Comparison of ENCODE assay signal across 11 mouse cellular contexts in genomic region chr12:104679121-104679818, GRCm38 (mm10).
DNase-seq lines count a peak whose midpoint lies in the region; ATAC-seq and TF ChIP-seq lines count a peak whose summit lies in the region.
"Had no signal": no experiment of that assay in that cellular context is flagged by ENCODE, and none has a peak within 500 bp of the region (broad histone marks: within the 10 kb centered on the region; RNA-seq: fewer than 3 reads in every experiment).

No protein-coding gene starts in this region.

- no peaks in the 10 kb centered on the region for H3K36me3 ChIP-seq in stomach, embryonic 14.5 days (ENCODE audit: control insufficient read depth, insufficient read depth, low read length)
- H3K36me3 ChIP-seq in stomach, postnatal 0 days (ENCODE audit: control insufficient read depth, insufficient read depth, low read length), result no peaks in the 10 kb centered on the region
- H3K36me3 ChIP-seq in hindbrain, embryonic 11.5 days (ENCODE audit: control insufficient read depth, insufficient read depth, low read length), result no peaks in the 10 kb centered on the region
- H3K36me3 ChIP-seq in limb, embryonic 15.5 days, result no peaks in the 10 kb centered on the region
- no peaks in the 10 kb centered on the region for H3K36me3 ChIP-seq in heart, embryonic 10.5 days

- intact Hi-C loops in left cerebral cortex, postnatal 36 days (cut with DNase I), result no loop called here

- H3K4me1 ChIP-seq in stomach, embryonic 14.5 days (ENCODE audit: control insufficient read depth, insufficient read depth, low read length), result peaks cover 5% of the 10 kb centered on the region; the same call in 1 of the 2 replicates
- H3K4me1 ChIP-seq in stomach, postnatal 0 days (replicated peaks; ENCODE audit: control insufficient read depth, insufficient read depth), result no peaks in the 10 kb centered on the region
- peaks cover 7% of the 10 kb centered on the region; the same call in 1 of the 2 replicates for H3K4me1 ChIP-seq in hindbrain, embryonic 11.5 days (replicated peaks; ENCODE audit: control insufficient read depth, insufficient read depth, low read length)
- peaks cover 15% of the 10 kb centered on the region for H3K4me1 ChIP-seq in limb, embryonic 15.5 days
- peaks cover 28% of the 10 kb centered on the region for H3K4me1 ChIP-seq in heart, embryonic 10.5 days

- no peak overlapping the region for H3K9ac ChIP-seq in stomach, embryonic 14.5 days (replicated peaks; ENCODE audit: low read depth, low read length)
- no peak overlapping the region for H3K9ac ChIP-seq in stomach, postnatal 0 days (ENCODE audit: low read length)
- no peak overlapping the region for H3K9ac ChIP-seq in hindbrain, embryonic 11.5 days (ENCODE audit: low read depth, low read length)
- H3K9ac ChIP-seq in limb, embryonic 15.5 days, result no peak overlapping the region

- peak; percentile 12; the same call in 1 of the 2 replicates for ATAC-seq in stomach, embryonic 14.5 days (ENCODE audit: insufficient number of reproducible peaks, insufficient read depth, low FRiP score, low read depth)
- ATAC-seq in stomach, postnatal 0 days (ENCODE audit: low FRiP score, low TSS enrichment), result no peak
- peak; percentile 43; the same call in 1 of the 2 replicates for ATAC-seq in hindbrain, embryonic 11.5 days (ENCODE audit: low FRiP score)
- no peak; the same call in 1 of the 2 replicates for ATAC-seq in limb, embryonic 15.5 days (ENCODE audit: insufficient number of reproducible peaks, low FRiP score, low TSS enrichment, low read depth)

- H3K27ac ChIP-seq in stomach, embryonic 14.5 days (ENCODE audit: low read length), result peak overlapping the region; percentile 55; the same call in 1 of the 2 replicates
- no peak overlapping the region for H3K27ac ChIP-seq in stomach, postnatal 0 days (replicated peaks)
- 0 out of 2 replicates have a peak overlapping the region, but pooled peaks have one; percentile 14 for H3K27ac ChIP-seq in hindbrain, embryonic 11.5 days (ENCODE audit: low read depth, low read length)
- H3K27ac ChIP-seq in limb, embryonic 15.5 days, result no peak overlapping the region
- H3K27ac ChIP-seq in heart, embryonic 10.5 days, result no peak overlapping the region

- TF ChIP-seq EP300 in stomach, postnatal 0 days (optimal IDR thresholded peaks at IDR 0.05), result no peak

- peak overlapping the region; percentile 6; the same call in 1 of the 2 replicates for H3K4me2 ChIP-seq in stomach, embryonic 14.5 days (replicated peaks; ENCODE audit: low read depth, low read length)
- H3K4me2 ChIP-seq in stomach, postnatal 0 days (replicated peaks; ENCODE audit: low read depth), result no peak overlapping the region
- no peak overlapping the region for H3K4me2 ChIP-seq in hindbrain, embryonic 11.5 days (replicated peaks; ENCODE audit: low read depth, low read length)
- 0 out of 2 replicates have a peak overlapping the region, but pooled peaks have one; percentile 14 for H3K4me2 ChIP-seq in limb, embryonic 15.5 days

- no peaks in the 10 kb centered on the region for H3K9me3 ChIP-seq in stomach, embryonic 14.5 days (ENCODE audit: control insufficient read depth, low read depth, low read length)
- H3K9me3 ChIP-seq in stomach, postnatal 0 days (ENCODE audit: control insufficient read depth, low read length), result no peaks in the 10 kb centered on the region
- no peaks in the 10 kb centered on the region for H3K9me3 ChIP-seq in hindbrain, embryonic 11.5 days (ENCODE audit: control insufficient read depth, low read length)
- H3K9me3 ChIP-seq in limb, embryonic 15.5 days, result no peaks in the 10 kb centered on the region
- no peaks in the 10 kb centered on the region for H3K9me3 ChIP-seq in heart, embryonic 10.5 days

- TF ChIP-seq CTCF in stomach, postnatal 0 days (IDR thresholded peaks at IDR 0.05; ENCODE audit: low read depth), result no peak

- no peak overlapping the region for H3K4me3 ChIP-seq in stomach, embryonic 14.5 days (ENCODE audit: low read depth, low read length)
- H3K4me3 ChIP-seq in stomach, postnatal 0 days (ENCODE audit: low read depth, low read length), result no peak overlapping the region
- H3K4me3 ChIP-seq in hindbrain, embryonic 11.5 days (ENCODE audit: low read depth, low read length), result no peak overlapping the region
- H3K4me3 ChIP-seq in limb, embryonic 15.5 days, result no peak overlapping the region
- no peak overlapping the region for H3K4me3 ChIP-seq in heart, embryonic 10.5 days

- WGBS in stomach, embryonic 14.5 days, result 26% methylated on average over 26 of the region's 26 CpGs
- WGBS in stomach, postnatal 0 days, result 51% methylated on average over 26 of the region's 26 CpGs
- 39% methylated on average over 26 of the region's 26 CpGs for WGBS in hindbrain, embryonic 11.5 days
- 26% methylated on average over 26 of the region's 26 CpGs for WGBS in limb, embryonic 15.5 days
- 61% methylated on average over 26 of the region's 26 CpGs for WGBS in heart, embryonic 10.5 days

- H3K27me3 ChIP-seq in stomach, embryonic 14.5 days (ENCODE audit: control insufficient read depth, insufficient read depth, low read length), result no peaks in the 10 kb centered on the region
- no peaks in the 10 kb centered on the region for H3K27me3 ChIP-seq in stomach, postnatal 0 days (ENCODE audit: control insufficient read depth, insufficient read depth, low read length)
- H3K27me3 ChIP-seq in hindbrain, embryonic 11.5 days (ENCODE audit: control insufficient read depth, insufficient read depth, low read length), result no peaks in the 10 kb centered on the region
- H3K27me3 ChIP-seq in limb, embryonic 15.5 days, result 0 out of 2 replicates have a peak, but pooled peaks cover 6% of the 10 kb centered on the region
- H3K27me3 ChIP-seq in heart, embryonic 10.5 days (ENCODE audit: insufficient read depth, poor library complexity, severe bottlenecking), result 0 out of 2 replicates have a peak, but pooled peaks cover 3% of the 10 kb centered on the region

- no peak for DNase-seq in stomach, postnatal 0 days (ENCODE audit: low spot score)
- DNase-seq in hindbrain, embryonic 11.5 days (ENCODE audit: low spot score), result peak; percentile 39
- DNase-seq in retina, postnatal 1 day, result peak; percentile 55
- DNase-seq in heart, embryonic 10.5 days (ENCODE audit: low spot score), result no peak
- no peak for DNase-seq in cerebellum, postnatal 14 days
- DNase-seq in left cerebral cortex, postnatal 36 days (ENCODE audit: low spot score in 2 of 2), result no peak
- DNase-seq: B cell, adult 2 months; cerebellum, postnatal 25 days; heart, adult 18-20 months had no signal

Comparison
In these comparisons a context has a peak if more than half of its experiments do, and no peak if none do; other contexts are left out.
1. ATAC-seq: peak in stomach, embryonic 14.5 days (single experiment) and hindbrain, embryonic 11.5 days (single experiment); none in stomach, postnatal 0 days (single experiment) and limb, embryonic 15.5 days (single experiment).
2. H3K27ac ChIP-seq: peak in stomach, embryonic 14.5 days (single experiment) and hindbrain, embryonic 11.5 days (single experiment); none in stomach, postnatal 0 days (single experiment), limb, embryonic 15.5 days (single experiment) and heart, embryonic 10.5 days (single experiment).
3. H3K4me2 ChIP-seq: peak in stomach, embryonic 14.5 days (single experiment) and limb, embryonic 15.5 days (single experiment); none in stomach, postnatal 0 days (single experiment) and hindbrain, embryonic 11.5 days (single experiment).
4. DNase-seq: peak in hindbrain, embryonic 11.5 days (single experiment) and retina, postnatal 1 day (single experiment); none in stomach, postnatal 0 days (single experiment), heart, embryonic 10.5 days (single experiment), cerebellum, postnatal 14 days (0 of 2) and left cerebral cortex, postnatal 36 days (0 of 2).